Mouse (Mus musculus): ENCODE results near the gene Tex261.

DNA sequence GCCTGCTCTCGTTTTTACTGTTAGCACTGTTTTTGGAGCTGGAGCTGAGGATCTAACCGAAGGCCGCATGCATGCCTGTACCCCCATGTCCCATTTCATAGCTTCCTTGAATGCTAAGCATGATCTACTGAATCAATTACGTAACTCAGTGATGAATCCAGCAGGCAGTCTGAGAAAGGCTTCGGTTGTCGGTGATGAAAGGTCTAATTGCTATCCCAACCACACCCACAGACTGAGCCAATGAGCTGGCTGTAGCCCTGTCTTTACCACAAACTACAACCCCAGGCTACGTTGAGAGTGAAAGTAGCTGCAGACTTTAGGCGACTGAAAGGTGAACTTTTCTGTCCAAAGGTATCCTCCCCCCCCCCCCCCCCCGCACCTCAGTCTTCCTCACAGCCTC lies 1.5 kb downstream of the Tex261 start:
- TF ChIP-seq POLR2A (IDR thresholded peaks at IDR 0.05; ENCODE audit: control insufficient read depth, extremely low read depth, insufficient read depth, low read length, poor library complexity) (no peak), CTCF (IDR thresholded peaks at IDR 0.05; ENCODE audit: borderline replicate concordance, control insufficient read depth, extremely low read depth, insufficient read depth, low read length, poor library complexity) (no peak)
